Mouse (Mus musculus) embryonic fibroblast, embryonic 13.5 days (primary cell): ENCODE measurements around the gene Map3k3. TPM values are rescaled to one million over a fixed set of nuclear protein-coding genes. Genes with fewer than 3 reads are reported as not detected.

Experiments used
- H3K27ac ChIP-seq: 2 replicates; pipeline ENCODE4 v1.5.1; 2012; ENCODE audit warnings: low read length, control low read depth, inconsistent platforms; ENCODE audit not compliant: insufficient read depth
- H3K4me1 ChIP-seq: 2 replicates; pipeline ENCODE4 v1.6.1; 2011; ENCODE audit warnings: low read length; ENCODE audit not compliant: control insufficient read depth, insufficient read depth
- H3K4me3 ChIP-seq: 2 replicates; pipeline ENCODE4 v1.5.1; 2011; ENCODE audit warnings: mild to moderate bottlenecking, control low read depth, low read length; ENCODE audit not compliant: insufficient read depth
- CTCF ChIP-seq: IDR thresholded peaks from 2 replicates; pipeline ENCODE4 v1.5.1; 2011; ENCODE audit warnings: mild to moderate bottlenecking, control low read depth, low read length, moderate library complexity, borderline replicate concordance; ENCODE audit not compliant: insufficient read depth
- POLR2A ChIP-seq: IDR thresholded peaks from 2 replicates; pipeline ENCODE4 v1.6.1; 2011; ENCODE audit warnings: low read depth, mild to moderate bottlenecking, control low read depth, low read length, moderate library complexity
- polyA plus RNA-seq: library from polyadenylated mRNA; stranded (reverse); fragments of >200 nt; gene quantifications from 2 replicates; pipeline ENCODE4 v1.2.4, GENCODE M21; 2011; ENCODE audit warnings: low read depth; ENCODE audit not compliant: missing spikeins, insufficient read length

Map3k3 gene
- polyA plus RNA-seq, 1 experiment: 41.1 TPM

GRCm38 (mm10) chr11:106156257-106156656 lies 71.8 kb downstream of the Map3k3 start:
- no peak overlapping the region for H3K27ac ChIP-seq
- no peak overlapping the region for H3K4me3 ChIP-seq
- TF ChIP-seq POLR2A: peak; percentile 33; the same call in 1 of the 2 replicates
- TF ChIP-seq CTCF: no peak
- H3K4me1 ChIP-seq: no peaks in the 10 kb centered on the region

GRCm38 (mm10) chr11:106157154-106157553 lies 72.7 kb downstream of the Map3k3 start:
- Histone ChIP-seq H3K27ac (no peak overlapping the region), H3K4me1 (no peaks in the 10 kb centered on the region), H3K4me3 (no peak overlapping the region)
- no peak for TF ChIP-seq CTCF
- peak; percentile 7; the same call in 1 of the 2 replicates for TF ChIP-seq POLR2A

GRCm38 (mm10) chr11:106158081-106158929 lies 73.9 kb downstream of the Map3k3 start:
- H3K4me1 ChIP-seq: no peaks in the 10 kb centered on the region
- H3K27ac ChIP-seq: no peak overlapping the region
- peak overlapping the region; percentile 54 for H3K4me3 ChIP-seq
- TF ChIP-seq POLR2A: no peak
- peak; percentile 49; the same call in 1 of the 2 replicates for TF ChIP-seq CTCF

GRCm38 (mm10) chr11:106158930-106159215 lies 74.5 kb downstream of the Map3k3 start:
- peak overlapping the region; percentile 54 for H3K4me3 ChIP-seq
- no peak overlapping the region for H3K27ac ChIP-seq
- no peak for TF ChIP-seq CTCF
- TF ChIP-seq POLR2A: no peak
- no peaks in the 10 kb centered on the region for H3K4me1 ChIP-seq

- TF ChIP-seq CTCF (no peak), POLR2A (no peak)
- Histone ChIP-seq H3K4me3 (peak overlapping the region; percentile 54), H3K4me1 (no peaks in the 10 kb centered on the region), H3K27ac (peak overlapping the region; percentile 54)
These were observed 75.0 kb downstream of the Map3k3 start for GRCm38 (mm10) chr11:106159216-106159920.

GRCm38 (mm10) chr11:106159921-106160840 lies 75.8 kb downstream of the Map3k3 start:
- Histone ChIP-seq H3K4me3 (peak overlapping the region; percentile 54), H3K27ac (peak overlapping the region; percentile 54), H3K4me1 (no peaks in the 10 kb centered on the region)
- TF ChIP-seq POLR2A: peak; percentile 81
- TF ChIP-seq CTCF: no peak

- TF ChIP-seq CTCF: no peak
- TF ChIP-seq POLR2A: no peak; the same call in 1 of the 2 replicates
- H3K4me1 ChIP-seq: no peaks in the 10 kb centered on the region; the same call in 1 of the 2 replicates
- peak within 1 kb of the TSS; percentile 54 for H3K27ac ChIP-seq
- H3K4me3 ChIP-seq: peak within 1 kb of the TSS; percentile 54
These were observed 76.7 kb downstream of the Map3k3 start, which contains the start of the genes Gm10840 and Limd2 for GRCm38 (mm10) chr11:106160841-106161721. Gm10840 (plus strand) TSS chr11:106160850. Limd2 (minus strand) TSS chr11:106160860.

- Histone ChIP-seq H3K4me1 (no peaks in the 10 kb centered on the region; the same call in 1 of the 2 replicates), H3K27ac (no peak overlapping the region), H3K4me3 (no peak overlapping the region)
- TF ChIP-seq CTCF: no peak
- no peak for TF ChIP-seq POLR2A
These were observed 77.8 kb downstream of the Map3k3 start for GRCm38 (mm10) chr11:106162237-106162636.

GRCm38 (mm10) chr11:106163546-106163945 lies 79.1 kb downstream of the Map3k3 start:
- TF ChIP-seq CTCF (no peak), POLR2A (no peak)
- Histone ChIP-seq H3K4me3 (no peak overlapping the region), H3K27ac (no peak overlapping the region), H3K4me1 (no peaks in the 10 kb centered on the region; the same call in 1 of the 2 replicates)
